Mouse (Mus musculus): ENCODE results near the gene Nck2. TPM values are rescaled to one million over a fixed set of nuclear protein-coding genes. Genes with fewer than 3 reads are reported as not detected.

Nck2 gene
- polyA plus RNA-seq, 1 experiment from 2014 or later: 20.3 TPM

DNA sequence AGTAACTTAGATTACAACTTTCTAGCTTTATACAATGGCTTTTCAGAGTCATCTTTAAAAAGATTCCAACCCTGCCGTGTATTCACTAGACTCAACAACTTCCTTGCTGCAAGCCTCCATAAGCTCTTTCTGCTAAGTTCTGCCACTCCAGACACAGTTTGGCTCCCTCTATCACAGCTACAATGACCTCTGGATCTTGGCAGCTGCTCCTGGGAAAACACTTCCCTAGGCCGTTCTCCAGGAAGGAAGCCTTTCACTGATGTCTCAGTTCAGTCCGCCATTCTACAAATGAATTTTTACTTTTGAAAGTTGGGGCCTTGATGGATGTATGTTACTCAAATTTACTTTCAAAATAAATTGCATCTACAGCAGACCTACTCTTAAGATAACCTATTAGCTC lies 133.0 kb downstream of the Nck2 start:
- H3K9me3 ChIP-seq (replicated peaks): no peaks in the 10 kb centered on the region
- no peak overlapping the region for H3K4me3 ChIP-seq
- no peaks in the 10 kb centered on the region for H3K36me3 ChIP-seq
- no peaks in the 10 kb centered on the region for H3K27me3 ChIP-seq (replicated peaks)
- no peak overlapping the region for H3K27ac ChIP-seq
- no peak for ATAC-seq
- H3K9ac ChIP-seq: no peak overlapping the region
- H3K4me1 ChIP-seq: no peaks in the 10 kb centered on the region
- H3K4me2 ChIP-seq: no peak overlapping the region
- 73% methylated on average over 3 of the region's 3 CpGs for WGBS (ENCODE audit: insufficient replicate concordance)

- Histone ChIP-seq H3K4me1 (no peaks in the 10 kb centered on the region), H3K9me3 (replicated peaks) (no peaks in the 10 kb centered on the region), H3K27me3 (replicated peaks) (no peaks in the 10 kb centered on the region), H3K9ac (no peak overlapping the region), H3K27ac (no peak overlapping the region), H3K4me2 (no peak overlapping the region), H3K36me3 (no peaks in the 10 kb centered on the region), H3K4me3 (no peak overlapping the region)
- WGBS (ENCODE audit: insufficient replicate concordance): 64% methylated on average over 1 of the region's 1 CpGs
- no peak for ATAC-seq
Measured at GRCm38 (mm10) chr1:43583564-43583963, 139.2 kb downstream of the Nck2 start.

DNA sequence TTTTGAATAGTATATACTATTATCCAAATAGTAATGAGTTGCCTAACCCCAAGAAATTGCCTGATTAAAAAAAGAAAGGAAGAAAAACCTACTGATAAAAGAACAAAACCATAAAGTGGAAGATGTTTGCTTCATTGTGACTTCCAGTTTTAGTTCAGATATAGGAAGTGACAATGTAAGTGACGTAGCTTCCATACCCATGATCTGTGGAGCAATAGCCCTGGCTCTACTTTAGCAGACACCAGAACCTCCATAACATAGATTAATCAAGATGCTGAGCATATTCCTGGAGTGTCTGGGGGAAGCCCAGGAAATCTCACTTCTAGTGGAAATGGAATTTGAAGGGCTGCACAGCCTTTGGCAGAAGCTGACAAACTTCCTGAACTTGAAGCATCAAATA lies 144.6 kb downstream of the Nck2 start:
- 62% methylated on average over 1 of the region's 1 CpGs for WGBS (ENCODE audit: insufficient replicate concordance)
- Histone ChIP-seq H3K9ac (no peak overlapping the region), H3K9me3 (replicated peaks) (no peaks in the 10 kb centered on the region), H3K4me2 (no peak overlapping the region), H3K27me3 (replicated peaks) (no peaks in the 10 kb centered on the region), H3K27ac (no peak overlapping the region), H3K4me1 (peaks cover 5% of the 10 kb centered on the region; the same call in 1 of the 2 replicates), H3K36me3 (no peaks in the 10 kb centered on the region), H3K4me3 (no peak overlapping the region)
- no peak for ATAC-seq

DNA sequence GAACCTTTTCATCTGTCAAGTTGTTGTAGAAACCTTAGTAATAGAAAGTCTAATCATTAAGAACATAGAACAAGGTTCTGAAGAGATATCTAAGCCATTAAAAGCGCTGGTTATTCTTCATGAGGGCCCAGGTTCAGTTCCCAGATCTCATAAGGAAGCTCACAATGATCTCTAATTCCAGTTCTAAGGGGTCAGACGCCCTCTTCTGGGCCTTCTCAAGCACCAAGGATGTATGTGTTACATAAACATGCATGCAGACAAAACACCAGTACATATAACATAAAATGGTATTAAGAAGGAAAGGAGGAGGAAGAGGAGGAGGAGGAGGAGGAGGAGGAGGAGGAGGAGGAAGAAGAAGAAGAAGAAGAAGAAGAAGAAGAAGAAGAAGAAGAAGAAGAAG lies 145.5 kb downstream of the Nck2 start:
- Histone ChIP-seq H3K36me3 (no peaks in the 10 kb centered on the region), H3K4me1 (peaks cover 5% of the 10 kb centered on the region; the same call in 1 of the 2 replicates), H3K9ac (no peak overlapping the region), H3K4me2 (no peak overlapping the region), H3K27me3 (replicated peaks) (no peaks in the 10 kb centered on the region), H3K9me3 (replicated peaks) (no peaks in the 10 kb centered on the region), H3K4me3 (no peak overlapping the region), H3K27ac (no peak overlapping the region)
- 25% methylated on average over 2 of the region's 2 CpGs for WGBS (ENCODE audit: insufficient replicate concordance)
- ATAC-seq: no peak

DNA sequence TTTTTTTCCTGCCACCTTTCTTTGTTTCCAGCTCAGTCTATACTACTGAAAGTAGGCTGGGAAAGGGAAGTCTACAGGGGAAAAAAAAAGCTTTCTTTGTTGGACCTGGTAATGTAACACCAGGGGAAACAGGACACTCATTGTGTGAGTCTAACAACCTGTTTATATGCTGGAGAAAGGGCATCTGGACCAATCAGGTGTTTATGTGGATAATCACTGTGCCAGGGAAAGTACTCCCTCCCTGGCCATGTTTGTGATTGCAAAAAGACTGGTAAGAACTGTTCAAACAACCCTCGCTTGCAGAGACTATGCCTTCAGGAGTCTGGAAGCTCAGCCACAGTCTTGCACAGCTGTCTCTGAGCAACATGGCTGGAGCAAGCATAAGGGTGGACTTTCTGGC lies 146.3 kb downstream of the Nck2 start:
- H3K9me3 ChIP-seq (replicated peaks): no peaks in the 10 kb centered on the region
- 0 out of 2 replicates have a peak, but pooled peaks cover 3% of the 10 kb centered on the region for H3K27me3 ChIP-seq (replicated peaks)
- no peak overlapping the region for H3K27ac ChIP-seq
- H3K4me3 ChIP-seq: no peak overlapping the region
- 60% methylated on average over 1 of the region's 1 CpGs for WGBS (ENCODE audit: insufficient replicate concordance)
- no peaks in the 10 kb centered on the region for H3K36me3 ChIP-seq
- peaks cover 5% of the 10 kb centered on the region; the same call in 1 of the 2 replicates for H3K4me1 ChIP-seq
- no peak overlapping the region for H3K4me2 ChIP-seq
- no peak for ATAC-seq
- H3K9ac ChIP-seq: no peak overlapping the region

- no peak overlapping the region for H3K27ac ChIP-seq
- H3K9me3 ChIP-seq (replicated peaks): no peaks in the 10 kb centered on the region
- H3K4me2 ChIP-seq: no peak overlapping the region
- no peak for ATAC-seq
- H3K9ac ChIP-seq: no peak overlapping the region
- H3K27me3 ChIP-seq (replicated peaks): 0 out of 2 replicates have a peak, but pooled peaks cover 3% of the 10 kb centered on the region
- WGBS (ENCODE audit: insufficient replicate concordance): 49% methylated on average over 3 of the region's 3 CpGs
- no peak overlapping the region for H3K4me3 ChIP-seq
- H3K36me3 ChIP-seq: no peaks in the 10 kb centered on the region
- H3K4me1 ChIP-seq: peaks cover 5% of the 10 kb centered on the region; the same call in 1 of the 2 replicates
Measured at GRCm38 (mm10) chr1:43593069-43593468, 148.7 kb downstream of the Nck2 start.

DNA sequence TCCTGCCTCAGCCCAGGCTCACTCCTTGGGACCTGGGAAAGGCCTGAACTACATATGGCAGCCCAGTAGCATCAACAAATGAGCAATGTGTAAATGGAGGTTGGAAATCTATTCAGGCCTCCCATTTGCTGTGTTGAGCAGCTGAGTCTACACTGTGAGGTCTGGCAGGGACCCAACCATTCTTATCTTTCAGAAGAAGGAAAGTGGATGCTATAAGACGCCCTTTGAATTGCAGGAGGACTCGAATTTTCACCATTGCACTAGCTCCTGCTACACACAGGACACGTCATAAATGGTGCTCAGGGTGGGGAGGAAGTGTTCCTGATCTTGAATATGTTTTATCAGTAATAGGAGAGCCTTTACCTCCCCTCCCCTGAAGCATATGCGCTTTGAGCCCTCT lies 150.4 kb downstream of the Nck2 start:
- no peak for ATAC-seq
- Histone ChIP-seq H3K36me3 (no peaks in the 10 kb centered on the region), H3K9me3 (replicated peaks) (no peaks in the 10 kb centered on the region), H3K9ac (no peak overlapping the region), H3K4me1 (peaks cover 19% of the 10 kb centered on the region), H3K4me2 (no peak overlapping the region), H3K27me3 (replicated peaks) (0 out of 2 replicates have a peak, but pooled peaks cover 3% of the 10 kb centered on the region), H3K4me3 (no peak overlapping the region), H3K27ac (no peak overlapping the region)
- whole genome bisulfite sequencing (ENCODE audit: insufficient replicate concordance): 50% methylated on average over 4 of the region's 4 CpGs

DNA sequence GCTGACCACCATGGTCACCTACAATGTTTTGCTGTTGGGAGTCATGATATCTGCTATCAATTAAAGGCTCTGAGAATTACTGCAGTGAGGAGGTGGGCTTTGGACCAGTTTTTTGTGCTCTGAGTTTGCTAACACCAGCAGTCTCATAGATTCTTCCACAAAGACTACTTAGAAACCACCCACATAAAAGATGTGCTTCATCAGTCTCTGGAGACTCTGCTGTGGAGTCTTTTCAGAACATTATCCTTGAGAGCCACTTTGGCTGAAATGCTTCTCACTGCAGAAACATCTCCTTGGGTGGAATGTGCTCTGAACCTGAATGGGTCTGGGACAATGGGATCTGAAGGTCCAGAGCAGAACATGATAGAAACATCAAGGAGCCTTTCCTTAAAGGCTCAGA lies 153.4 kb downstream of the Nck2 start:
- Histone ChIP-seq H3K4me1 (peaks cover 30% of the 10 kb centered on the region), H3K27me3 (replicated peaks) (0 out of 2 replicates have a peak, but pooled peaks cover 3% of the 10 kb centered on the region), H3K36me3 (no peaks in the 10 kb centered on the region), H3K9me3 (replicated peaks) (no peaks in the 10 kb centered on the region), H3K4me2 (no peak overlapping the region), H3K4me3 (no peak overlapping the region), H3K9ac (no peak overlapping the region), H3K27ac (no peak overlapping the region)
- no peak for ATAC-seq

DNA sequence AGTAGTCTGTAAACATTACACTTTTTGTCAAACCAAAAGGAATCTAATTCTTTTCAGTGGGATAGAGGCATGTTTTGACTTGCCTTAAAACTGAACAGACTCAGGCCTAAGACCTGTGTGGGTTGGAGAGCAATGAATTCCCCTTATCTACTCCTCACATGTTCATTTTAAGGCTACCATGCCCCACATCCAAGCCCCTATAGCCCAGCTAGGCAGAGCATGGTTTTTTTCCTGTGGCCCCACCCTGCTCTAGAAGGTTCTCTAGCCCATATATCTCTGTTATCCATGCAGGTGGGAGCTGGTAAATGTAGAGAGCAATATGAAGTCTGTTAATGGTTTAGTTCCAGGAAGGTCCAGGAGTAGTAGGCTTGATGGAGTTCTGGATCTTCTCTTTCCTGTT lies 155.1 kb downstream of the Nck2 start:
- Histone ChIP-seq H3K4me3 (no peak overlapping the region), H3K27me3 (replicated peaks) (0 out of 2 replicates have a peak, but pooled peaks cover 3% of the 10 kb centered on the region), H3K9me3 (replicated peaks) (no peaks in the 10 kb centered on the region), H3K4me1 (peaks cover 25% of the 10 kb centered on the region), H3K9ac (no peak overlapping the region), H3K4me2 (no peak overlapping the region), H3K36me3 (no peaks in the 10 kb centered on the region), H3K27ac (no peak overlapping the region)
- peak; percentile 84 for ATAC-seq

DNA sequence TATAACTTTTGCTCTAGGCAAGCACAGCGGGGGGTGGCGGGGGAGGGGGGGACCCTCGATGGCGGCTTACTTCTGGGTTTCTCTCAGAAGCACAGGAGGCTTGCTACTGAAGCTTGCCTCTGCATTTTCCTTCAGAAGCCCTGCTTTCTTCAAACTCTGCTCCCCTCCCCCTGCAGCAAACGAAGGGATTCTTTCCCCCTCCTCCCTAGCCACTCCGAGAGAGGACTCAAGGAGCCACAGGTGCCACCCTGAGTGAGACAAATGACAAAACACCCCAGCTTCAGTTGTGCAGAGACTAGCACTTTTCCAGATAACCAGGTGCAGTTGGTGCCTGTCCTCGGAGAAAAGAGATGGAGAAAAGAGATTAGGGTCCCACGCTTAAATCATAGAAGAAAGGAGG lies 156.7 kb downstream of the Nck2 start:
- no peak overlapping the region for H3K9ac ChIP-seq
- ATAC-seq: no peak
- no peak overlapping the region for H3K4me3 ChIP-seq
- 41% methylated on average over 8 of the region's 8 CpGs for WGBS (ENCODE audit: insufficient replicate concordance)
- H3K27ac ChIP-seq: no peak overlapping the region
- no peaks in the 10 kb centered on the region for H3K27me3 ChIP-seq (replicated peaks)
- H3K36me3 ChIP-seq: no peaks in the 10 kb centered on the region
- peaks cover 25% of the 10 kb centered on the region for H3K4me1 ChIP-seq
- H3K9me3 ChIP-seq (replicated peaks): no peaks in the 10 kb centered on the region
- no peak overlapping the region for H3K4me2 ChIP-seq

DNA sequence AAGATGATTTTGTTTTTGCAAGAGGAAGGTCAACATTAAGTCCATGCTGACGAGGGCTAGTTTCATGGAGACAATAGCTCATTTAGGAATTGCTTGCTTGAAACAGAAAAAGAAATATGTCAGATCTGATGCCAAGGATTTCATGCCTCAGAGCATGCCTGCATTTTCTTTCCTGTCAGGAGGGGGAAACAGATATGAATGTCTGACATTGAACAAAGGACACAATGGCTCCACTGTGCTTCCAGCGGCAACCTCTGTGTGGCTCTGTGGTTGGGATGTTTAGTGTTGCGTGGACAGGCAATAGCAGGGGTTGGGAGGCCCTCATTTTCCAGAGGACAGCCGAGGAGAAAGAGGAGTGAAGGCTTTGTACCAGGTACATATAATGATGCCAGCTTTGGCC lies 171.6 kb downstream of the Nck2 start:
- no peaks in the 10 kb centered on the region for H3K9me3 ChIP-seq (replicated peaks)
- WGBS (ENCODE audit: insufficient replicate concordance): 69% methylated on average over 4 of the region's 4 CpGs
- no peaks in the 10 kb centered on the region for H3K27me3 ChIP-seq (replicated peaks)
- no peaks in the 10 kb centered on the region for H3K4me1 ChIP-seq
- H3K36me3 ChIP-seq: no peaks in the 10 kb centered on the region
- ATAC-seq: no peak
- no peak overlapping the region for H3K4me2 ChIP-seq
- H3K9ac ChIP-seq: no peak overlapping the region
- H3K27ac ChIP-seq: no peak overlapping the region
- H3K4me3 ChIP-seq: no peak overlapping the region
